Mouse (Mus musculus): Measurements from ENCODE around the gene Nxph2. TPM values are rescaled to one million over a fixed set of nuclear protein-coding genes. Genes with fewer than 3 reads are reported as not detected.

Nxph2 gene
- not detected for total RNA-seq (2023)

GRCm38 (mm10) chr2:23320746-23321585 is at the start of gene Nxph2:
Nxph2 (plus strand) TSS chr2:23321246.

Other genes with a start within 250 kb of the Nxph2 start
- gene Mastl, start 165.2 kb upstream of the Nxph2 start, total RNA-seq (2023), result 1 to 10 TPM in 1 of 2 experiments, under 1 TPM in 1; 0.18 to 1.1 TPM
- gene Yme1l1, start 164.9 kb upstream of the Nxph2 start, total RNA-seq (2023), result 100 to 1,000 TPM; 142 to 144 TPM
- gene 4931423N10Rik, start 113.8 kb upstream of the Nxph2 start, total RNA-seq (2023), result 1 to 10 TPM in 1 of 2 experiments, under 1 TPM in 1; 0.93 to 1.4 TPM

Data from T-cell, adult 66 days (primary cell).